Mouse (Mus musculus): ENCODE data around the gene Tnks2.

DNA sequence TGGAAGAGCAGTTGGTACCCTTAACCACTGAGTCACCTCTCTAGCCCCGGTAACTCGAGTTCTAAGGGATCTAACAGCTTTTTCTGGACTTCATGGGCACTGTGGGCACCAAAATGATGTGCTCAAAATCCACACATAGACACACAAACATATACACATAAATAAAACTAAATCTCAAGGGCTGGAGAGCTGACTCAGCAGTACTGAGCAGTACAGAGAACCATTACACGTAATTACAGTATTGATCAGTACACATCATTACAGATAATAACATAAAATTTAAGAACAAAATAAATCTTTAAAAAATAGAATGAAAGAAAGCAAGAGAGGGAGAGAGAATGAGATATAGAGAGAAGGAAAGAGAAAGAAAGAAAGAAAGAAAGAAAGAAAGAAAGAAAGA is 75.1 kb downstream of the Tnks2 start:
- TF ChIP-seq POLR2A (IDR thresholded peaks at IDR 0.05; ENCODE audit: extremely low read depth, insufficient read depth, low read length): no peak
- TF ChIP-seq CTCF (IDR thresholded peaks at IDR 0.05; ENCODE audit: low read depth, low read length): no peak
